Mouse (Mus musculus) retina, postnatal 1 day (tissue): Measurements from ENCODE around the gene Serpinb6b.

Source experiments
- DNase-seq: peaks from one replicate; pipeline ENCODE4 v3.0.0-alpha.2; 2012

Serpinb6b gene

GRCm38 (mm10) chr13:32975710-32976109, 10.7 kb downstream of the Serpinb6b start:
- no peak for DNase-seq

GRCm38 (mm10) chr13:32982556-32983042, 17.6 kb downstream of the Serpinb6b start:
- DNase-seq: no peak

- no peak for DNase-seq
These were observed 21.2 kb downstream of the Serpinb6b start for GRCm38 (mm10) chr13:32986256-32986655.

DNA sequence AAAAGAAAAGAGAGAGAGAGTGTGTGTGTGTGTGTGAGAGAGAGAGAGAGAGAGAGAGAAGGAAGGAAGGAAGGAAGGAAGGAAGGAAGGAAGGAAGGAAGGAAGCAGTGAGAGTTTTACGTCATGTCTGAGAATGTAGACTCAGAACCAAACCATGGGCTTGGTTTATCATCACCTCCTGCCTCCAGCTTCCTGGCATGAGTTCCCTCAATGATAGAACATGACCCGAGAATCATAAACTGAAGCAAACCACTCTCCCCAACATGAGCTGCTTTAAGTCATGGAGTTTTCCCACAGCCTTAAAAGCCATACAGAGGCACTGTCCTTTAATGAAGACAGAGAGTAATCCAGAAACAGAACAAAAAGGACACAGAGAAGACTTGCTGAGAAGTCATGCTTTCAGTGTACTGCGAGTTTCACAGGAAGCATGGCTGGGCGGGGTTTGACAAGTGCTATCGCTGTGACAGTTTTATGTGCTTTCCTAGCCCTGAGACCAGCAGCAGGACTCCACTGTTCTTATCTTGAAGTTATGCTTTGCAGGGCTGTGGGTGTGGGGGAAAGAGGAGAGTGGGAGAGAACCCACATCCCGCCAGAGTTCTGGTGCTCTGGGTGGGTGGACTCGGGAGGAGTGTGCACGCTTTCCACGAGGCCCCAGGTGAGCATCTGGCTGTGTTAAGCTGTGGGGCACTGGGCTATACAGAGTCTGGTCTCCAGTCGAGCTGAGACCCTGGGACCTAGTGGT, 28.3 kb downstream of the Serpinb6b start:
- DNase-seq: no peak

DNA sequence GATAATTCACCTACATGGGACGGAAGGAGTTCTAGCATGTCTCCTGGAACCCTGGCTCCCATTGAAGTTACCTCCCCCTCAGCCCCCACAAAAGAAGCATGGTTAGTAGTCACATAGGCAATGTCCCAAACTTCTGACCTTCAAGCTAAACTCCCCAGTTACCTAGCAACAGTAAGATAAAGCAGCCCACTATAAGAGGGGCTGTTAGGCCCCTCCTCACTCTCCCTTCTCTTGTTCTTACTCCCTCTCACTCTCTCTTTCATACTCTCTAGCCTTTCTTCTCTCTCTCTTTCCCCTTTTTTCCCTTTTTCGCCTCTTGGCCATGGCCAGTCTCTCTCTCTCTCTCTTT, 28.9 kb downstream of the Serpinb6b start:
- no peak for DNase-seq

GRCm38 (mm10) chr13:32995051-32995450, 30.0 kb downstream of the Serpinb6b start:
- no peak for DNase-seq

- DNase-seq: no peak
These were observed 36.3 kb downstream of the Serpinb6b start for GRCm38 (mm10) chr13:33001341-33001740.

DNA sequence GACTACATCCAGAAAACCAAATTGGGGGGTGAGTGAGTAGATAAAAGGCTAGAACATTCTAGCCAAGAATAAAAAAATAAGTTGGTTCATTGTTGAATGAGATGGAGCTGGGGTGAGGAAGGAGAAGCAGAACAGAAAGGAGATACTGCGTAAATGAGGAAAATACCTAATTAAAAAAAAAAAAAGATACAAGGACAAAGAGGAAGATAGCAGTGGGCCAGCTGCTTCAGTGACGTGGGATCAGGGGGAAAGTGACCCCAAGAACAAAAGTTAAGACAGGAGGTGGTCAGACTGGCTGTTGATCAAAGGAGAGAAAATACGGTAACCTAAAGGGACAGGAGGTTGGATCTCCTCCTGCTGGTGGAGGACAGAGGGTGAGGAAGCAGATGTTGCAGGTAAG, 37.9 kb downstream of the Serpinb6b start, which contains the start of gene Serpinb9:
Gene Serpinb9 (plus strand): TSS at position 301 of the 400 bp plus-strand sequence.
- no peak for DNase-seq

- no peak for DNase-seq
These were observed 38.8 kb downstream of the Serpinb6b start for GRCm38 (mm10) chr13:33003523-33004413.

- DNase-seq: peak; percentile 70
These were observed 39.6 kb downstream of the Serpinb6b start for GRCm38 (mm10) chr13:33004414-33005105.

DNA sequence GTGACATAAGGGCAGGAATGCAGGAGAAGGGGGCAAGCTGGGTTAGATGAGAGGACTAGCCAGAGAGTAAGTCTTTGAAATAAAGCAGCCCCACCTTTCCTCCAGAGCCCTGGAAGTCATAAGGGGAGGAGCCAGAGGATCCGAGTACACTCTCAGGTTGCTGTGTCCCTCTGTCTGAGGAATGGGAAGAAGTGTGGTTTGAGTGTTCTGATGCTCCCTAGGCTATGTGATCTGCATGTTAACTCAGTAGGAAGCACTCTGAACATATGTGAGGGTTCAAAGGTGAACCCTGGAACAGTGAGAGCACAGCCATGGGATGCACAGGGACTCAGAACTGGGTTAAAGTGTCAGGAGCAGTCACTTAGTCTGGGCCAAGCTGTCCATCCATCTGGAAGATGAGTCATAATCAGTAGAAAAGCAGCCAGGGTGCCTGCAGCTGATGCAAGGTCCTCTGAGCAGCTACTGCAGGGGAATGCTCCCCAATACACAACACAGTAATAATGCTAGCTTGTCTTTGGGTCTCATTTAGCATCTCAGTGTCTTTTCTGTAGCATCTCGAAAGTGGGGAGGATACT, 40.6 kb downstream of the Serpinb6b start:
- DNase-seq: peak; percentile 8

DNA sequence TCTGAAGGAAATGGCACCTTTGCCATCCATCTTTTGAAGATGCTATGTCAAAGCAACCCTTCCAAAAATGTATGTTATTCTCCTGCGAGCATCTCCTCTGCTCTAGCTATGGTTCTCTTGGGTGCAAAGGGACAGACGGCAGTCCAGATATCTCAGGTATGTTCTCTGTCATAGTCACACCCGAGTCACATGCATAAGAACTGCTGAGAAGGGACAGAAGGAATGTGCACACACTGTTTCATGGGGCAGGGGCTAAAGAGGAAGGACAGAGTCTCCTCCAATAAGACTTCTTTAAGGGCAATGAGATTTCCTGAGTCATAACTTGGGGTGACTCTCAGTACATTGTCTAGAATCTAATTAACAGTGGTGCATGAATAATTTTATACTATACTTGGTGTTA, 41.5 kb downstream of the Serpinb6b start:
- no peak for DNase-seq

DNA sequence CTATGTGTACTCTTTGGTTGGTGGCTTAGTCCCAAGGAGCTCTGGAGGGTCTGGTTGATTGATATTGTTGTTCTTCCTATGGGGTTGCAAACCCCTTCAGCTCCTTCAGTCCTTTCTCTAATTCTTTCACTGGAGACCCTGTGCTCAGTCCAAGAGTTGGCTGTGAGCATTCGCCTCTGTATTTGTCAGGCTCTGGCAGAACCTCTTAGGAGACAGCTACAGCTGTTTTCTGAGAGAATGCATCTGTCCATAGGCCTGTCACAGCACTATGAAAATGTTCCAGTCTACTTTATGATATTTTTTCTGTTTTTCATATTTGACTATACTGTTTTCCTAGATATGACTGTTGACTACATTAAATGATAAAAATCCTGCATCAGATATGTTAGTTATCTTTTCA, 47.4 kb downstream of the Serpinb6b start:
- no peak for DNase-seq

DNA sequence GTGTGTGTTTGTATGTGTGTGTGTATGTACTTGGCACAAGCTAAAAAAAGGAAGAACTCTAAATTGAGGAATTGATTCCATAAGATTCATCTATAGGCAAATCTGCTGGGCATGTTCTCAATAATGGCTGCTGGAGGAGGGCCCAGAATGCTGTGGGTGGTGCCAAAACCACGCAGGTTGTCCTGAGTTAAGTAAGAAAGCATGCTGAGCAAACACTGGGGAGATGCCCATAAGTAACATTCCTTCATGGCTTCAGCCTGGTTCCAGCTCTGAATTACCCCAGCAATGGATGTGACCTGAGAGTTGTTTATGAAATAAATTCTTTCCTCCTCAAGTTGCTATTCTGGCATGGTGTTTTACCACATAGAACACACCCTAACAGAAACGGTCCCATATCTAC, 48.3 kb downstream of the Serpinb6b start:
- DNase-seq: no peak

DNA sequence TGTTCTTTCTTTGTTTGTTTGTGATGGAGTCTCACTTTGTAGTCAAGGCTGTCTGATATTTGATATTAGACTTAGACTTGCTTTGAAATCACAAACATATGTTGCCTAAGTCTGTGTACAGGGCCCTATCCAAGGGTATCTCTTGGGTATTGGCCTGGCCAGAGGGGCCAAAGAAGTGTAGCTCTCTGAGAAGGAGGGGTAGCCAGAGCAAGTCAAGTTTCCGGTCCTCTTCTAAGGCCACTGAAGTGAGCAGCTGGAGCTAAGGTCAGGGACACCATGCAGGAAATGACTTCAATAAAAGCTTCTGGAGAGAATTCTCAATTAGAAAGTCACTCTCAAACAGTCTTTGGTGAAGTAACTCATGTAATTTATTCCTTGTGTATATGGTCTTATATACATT, 57.4 kb downstream of the Serpinb6b start:
- no peak for DNase-seq

GRCm38 (mm10) chr13:33026427-33027057, 61.5 kb downstream of the Serpinb6b start:
- no peak for DNase-seq

GRCm38 (mm10) chr13:33027244-33027643, 62.2 kb downstream of the Serpinb6b start, which contains the start of gene Serpinb9b:
TSS of gene Serpinb9b (plus strand) at chr13:33027416.
- DNase-seq: no peak

- no peak for DNase-seq
These were observed 63.1 kb downstream of the Serpinb6b start for GRCm38 (mm10) chr13:33028146-33028545.

- DNase-seq: no peak
These were observed 63.5 kb downstream of the Serpinb6b start for GRCm38 (mm10) chr13:33028550-33028949.
